Comparison of ENCODE assay signal across 10 mouse cellular contexts in the genomic region with DNA sequence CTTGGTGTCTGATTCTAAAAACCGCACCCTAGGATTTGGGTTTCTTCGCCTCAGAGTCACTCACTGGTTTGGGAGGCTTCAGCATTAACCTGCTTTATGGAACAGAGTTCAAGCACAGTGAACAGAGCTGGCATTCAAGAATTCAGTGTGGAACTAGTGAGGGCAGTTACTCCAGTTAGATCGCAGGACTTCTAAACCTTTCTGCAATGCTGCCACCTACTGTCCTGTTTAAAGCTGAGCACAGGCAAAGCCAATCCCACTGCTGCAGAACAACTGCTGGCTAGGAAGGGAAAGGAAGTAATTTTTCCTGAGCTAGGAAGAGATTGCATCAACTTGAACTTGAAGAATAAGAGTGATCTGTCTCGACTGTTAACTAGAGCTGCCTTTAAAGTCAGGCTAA.
A peak's percentile ranks its signal among the peaks of the same experiment; 100 is the strongest.
DNase-seq lines count a peak whose midpoint lies in the region; ATAC-seq and TF ChIP-seq lines count a peak whose summit lies in the region.
"Had no signal": no experiment of that assay in that cellular context is flagged by ENCODE, and none has a peak within 500 bp of the region (broad histone marks: within the 10 kb centered on the region; RNA-seq: fewer than 3 reads in every experiment).

No protein-coding gene starts in this region.

- ATAC-seq in forebrain, embryonic 11.5 days (replicated peaks; ENCODE audit: low FRiP score), result peak; percentile 86
- peak; percentile 90 for ATAC-seq in intestine, embryonic 15.5 days
- peak; percentile 94 for ATAC-seq in midbrain, embryonic 13.5 days

- no peaks in the 10 kb centered on the region for H3K36me3 ChIP-seq in forebrain, embryonic 11.5 days (ENCODE audit: control insufficient read depth, insufficient read depth, low read length)
- no peaks in the 10 kb centered on the region for H3K36me3 ChIP-seq in intestine, embryonic 15.5 days
- no peaks in the 10 kb centered on the region for H3K36me3 ChIP-seq in midbrain, embryonic 13.5 days
- H3K36me3 ChIP-seq: G1E; liver, embryonic 15.5 days had no signal

- H3K4me3 ChIP-seq in gastrocnemius, adult 2 months, result no peak overlapping the region
- H3K4me3 ChIP-seq in forebrain, embryonic 11.5 days (ENCODE audit: low read depth, low read length), result no peak overlapping the region
- no peak overlapping the region for H3K4me3 ChIP-seq in intestine, embryonic 15.5 days (replicated peaks)
- no peak overlapping the region for H3K4me3 ChIP-seq in midbrain, embryonic 13.5 days (replicated peaks)
- H3K4me3 ChIP-seq: liver, embryonic 15.5 days had no signal

- peak; percentile 73 for TF ChIP-seq CTCF in gastrocnemius, adult 2 months (IDR thresholded peaks at IDR 0.05)

- no peak overlapping the region for H3K9ac ChIP-seq in forebrain, embryonic 11.5 days (ENCODE audit: low read length)
- no peak overlapping the region for H3K9ac ChIP-seq in intestine, embryonic 15.5 days
- H3K9ac ChIP-seq in midbrain, embryonic 13.5 days (replicated peaks), result no peak overlapping the region
- H3K9ac ChIP-seq: liver, embryonic 15.5 days had no signal

- no peak overlapping the region for H3K27ac ChIP-seq in gastrocnemius, adult 2 months
- no peak overlapping the region for H3K27ac ChIP-seq in forebrain, embryonic 11.5 days (ENCODE audit: low read depth, low read length)
- no peak overlapping the region for H3K27ac ChIP-seq in intestine, embryonic 15.5 days
- H3K27ac ChIP-seq in midbrain, embryonic 13.5 days, result no peak overlapping the region
- H3K27ac ChIP-seq: liver, embryonic 15.5 days had no signal

- intact Hi-C loops in gastrocnemius, adult 2 months (cut with DNase I), result loop anchor here (5.0 kb wide), 1 partner anchor 150 kb away; no protein-coding TSS in a partner anchor

- no peaks in the 10 kb centered on the region for H3K9me3 ChIP-seq in forebrain, embryonic 11.5 days (ENCODE audit: control insufficient read depth, low read length)
- H3K9me3 ChIP-seq in intestine, embryonic 15.5 days, result no peaks in the 10 kb centered on the region
- no peaks in the 10 kb centered on the region for H3K9me3 ChIP-seq in midbrain, embryonic 13.5 days
- H3K9me3 ChIP-seq: G1E; liver, embryonic 15.5 days had no signal

- no peak overlapping the region for H3K4me2 ChIP-seq in forebrain, embryonic 11.5 days (ENCODE audit: low read depth, low read length, severe bottlenecking)
- no peak overlapping the region for H3K4me2 ChIP-seq in intestine, embryonic 15.5 days (replicated peaks)
- no peak overlapping the region for H3K4me2 ChIP-seq in midbrain, embryonic 13.5 days (replicated peaks)
- H3K4me2 ChIP-seq: liver, embryonic 15.5 days had no signal

- no peaks in the 10 kb centered on the region for H3K4me1 ChIP-seq in forebrain, embryonic 11.5 days (replicated peaks; ENCODE audit: control insufficient read depth, insufficient read depth, low read length)
- no peaks in the 10 kb centered on the region for H3K4me1 ChIP-seq in intestine, embryonic 15.5 days (replicated peaks)
- no peaks in the 10 kb centered on the region for H3K4me1 ChIP-seq in midbrain, embryonic 13.5 days (replicated peaks)
- H3K4me1 ChIP-seq: liver, embryonic 15.5 days had no signal

- peak; percentile 17 for DNase-seq in gastrocnemius, adult 2 months
- DNase-seq in gastrocnemius, postnatal 25 days, result no peak
- DNase-seq in c-Kit-positive CD71-negative TER-119-negative erythroid progenitor cells, embryonic 14.5 days (ENCODE audit: low read depth), result peak; percentile 19
- no peak for DNase-seq in forebrain, embryonic 11.5 days (ENCODE audit: low spot score)
- peak; percentile 7 to 13 for DNase-seq in left cerebral cortex, adult 8-10 months (ENCODE audit: low spot score in 2 of 2)
- DNase-seq in urinary bladder, postnatal 36 days (ENCODE audit: low spot score in 2 of 2), result peak; percentile 2 to 7

- WGBS in forebrain, embryonic 11.5 days, result 22% methylated on average over 4 of the region's 4 CpGs
- 22% methylated on average over 4 of the region's 4 CpGs for WGBS in intestine, embryonic 15.5 days
- 25% methylated on average over 4 of the region's 4 CpGs for WGBS in midbrain, embryonic 13.5 days

- H3K27me3 ChIP-seq in forebrain, embryonic 11.5 days (ENCODE audit: control insufficient read depth, insufficient read depth, low read length), result no peaks in the 10 kb centered on the region
- no peaks in the 10 kb centered on the region for H3K27me3 ChIP-seq in intestine, embryonic 15.5 days (replicated peaks)
- no peaks in the 10 kb centered on the region for H3K27me3 ChIP-seq in midbrain, embryonic 13.5 days
- H3K27me3 ChIP-seq: liver, embryonic 15.5 days had no signal

Comparison
In these comparisons a context has a peak if more than half of its experiments do, and no peak if none do; other contexts are left out.
1. DNase-seq: peak in gastrocnemius, adult 2 months (single experiment), c-Kit-positive CD71-negative TER-119-negative erythroid progenitor cells, embryonic 14.5 days (single experiment), left cerebral cortex, adult 8-10 months (2 of 2) and urinary bladder, postnatal 36 days (2 of 2); none in gastrocnemius, postnatal 25 days (single experiment) and forebrain, embryonic 11.5 days (single experiment).
2. Peak in every context shown above with its lines, with median percentiles within 50 percentile points of each other: ATAC-seq.